ENCODE assay signal across 8 mouse cellular contexts in genomic region chr3:116807811-116808506, GRCm38 (mm10). TPM values are rescaled to one million over a fixed set of nuclear protein-coding genes. Genes with fewer than 3 reads are reported as not detected.
A peak's percentile ranks its signal among the peaks of the same experiment; 100 is the strongest.
DNase-seq lines count a peak whose midpoint lies in the region; ATAC-seq and TF ChIP-seq lines count a peak whose summit lies in the region.

Agl (minus strand) TSS chr3:116808166.

- peak; percentile 48 to 94; a peak in 3 of 4 replicates for TF ChIP-seq POLR2A in MEL (IDR thresholded peaks at IDR 0.05; ENCODE audit: control insufficient read depth in 1 of 2, insufficient read depth in 1 of 2, low read depth in 1 of 2, low read length in 2 of 2, poor library complexity in 1 of 2)
- TF ChIP-seq POLR2A in cerebellum, adult 2 months (IDR thresholded peaks at IDR 0.05; ENCODE audit: borderline replicate concordance, insufficient read depth, low read length), result no peak

- no peaks in the 10 kb centered on the region for H3K9me3 ChIP-seq in MEL (replicated peaks; ENCODE audit: insufficient read depth, low read length)
- H3K9me3 ChIP-seq in lung, embryonic 16.5 days (ENCODE audit: control insufficient read depth, low read length), result no peaks in the 10 kb centered on the region

- 0 out of 4 replicates have a peak, but pooled peaks of 1 of the 2 experiments have one; percentile 3 for TF ChIP-seq EP300 in MEL (IDR thresholded peaks at IDR 0.05; ENCODE audit: low read depth in 1 of 2, low read length in 2 of 2)

- peak within 1 kb of the TSS; percentile 85 for H3K9ac ChIP-seq in MEL (ENCODE audit: control insufficient read depth, low read depth, low read length, poor library complexity, severe bottlenecking)
- peak within 1 kb of the TSS; percentile 78 for H3K9ac ChIP-seq in lung, embryonic 16.5 days (ENCODE audit: low read length)

- peaks cover 0 to 9% of the 10 kb centered on the region in 2 experiments; a peak in 2 of 4 replicates for H3K36me3 ChIP-seq in MEL (ENCODE audit: control insufficient read depth in 1 of 2, insufficient read depth in 2 of 2, low read length in 2 of 2)
- H3K36me3 ChIP-seq in lung, embryonic 16.5 days (ENCODE audit: control insufficient read depth, insufficient read depth, low read length), result no peaks in the 10 kb centered on the region

- ATAC-seq in hematopoietic stem cell, adult 5-6 weeks (replicated peaks in 1 of 2; ENCODE audit: insufficient read depth in 1 of 2, low FRiP score in 2 of 2, low TSS enrichment in 1 of 2, low read depth in 1 of 2, poor library complexity in 2 of 2, severe bottlenecking in 2 of 2), result peak; percentile 92 to 97
- ATAC-seq in lung, embryonic 16.5 days (ENCODE audit: low read depth), result peak; percentile 99

- H3K4me2 ChIP-seq in lung, embryonic 16.5 days (ENCODE audit: low read depth, low read length), result peak within 1 kb of the TSS; percentile 61

- H3K27me3 ChIP-seq in MEL (ENCODE audit: control insufficient read depth in 1 of 2, insufficient read depth in 2 of 2, low read length in 2 of 2), result no peaks in the 10 kb centered on the region
- no peaks in the 10 kb centered on the region for H3K27me3 ChIP-seq in cerebellum, adult 2 months (ENCODE audit: control insufficient read depth, insufficient read depth, low read length)
- H3K27me3 ChIP-seq in lung, embryonic 16.5 days (ENCODE audit: control insufficient read depth, insufficient read depth, low read depth, low read length), result no peaks in the 10 kb centered on the region

- TF ChIP-seq CTCF in MEL (IDR thresholded peaks at IDR 0.05 in 2 of 3, conservative IDR thresholded peaks at IDR 0.05 in 1 of 3; ENCODE audit: control insufficient read depth in 1 of 3, insufficient read depth in 1 of 3, low read depth in 2 of 3, low read length in 3 of 3, poor library complexity in 1 of 3, severe bottlenecking in 1 of 3), result no peak
- TF ChIP-seq CTCF in cerebellum, adult 2 months (IDR thresholded peaks at IDR 0.05; ENCODE audit: borderline replicate concordance, insufficient read depth, low read depth, low read length), result no peak

- whole genome bisulfite sequencing in cerebellum, adult 2 months, result under 1% methylated on average over 56 of the region's 57 CpGs
- under 1% methylated on average over 52 of the region's 57 CpGs for WGBS in lung, embryonic 16.5 days

- H3K4me1 ChIP-seq in MEL (ENCODE audit: control insufficient read depth in 1 of 2, insufficient read depth in 2 of 2, low read length in 2 of 2), result peaks cover 2 to 19% of the 10 kb centered on the region in 2 experiments; a peak in 3 of 4 replicates
- no peaks in the 10 kb centered on the region for H3K4me1 ChIP-seq in cerebellum, adult 2 months (ENCODE audit: control insufficient read depth, insufficient read depth, low read length)
- H3K4me1 ChIP-seq in lung, embryonic 16.5 days (replicated peaks; ENCODE audit: control insufficient read depth, insufficient read depth, low read length), result peaks cover 7% of the 10 kb centered on the region; the same call in 1 of the 2 replicates

- H3K27ac ChIP-seq in MEL (ENCODE audit: control insufficient read depth, low read depth, low read length), result peak within 1 kb of the TSS; percentile 78
- peak within 1 kb of the TSS; percentile 17; the same call in 1 of the 2 replicates for H3K27ac ChIP-seq in cerebellum, adult 2 months (ENCODE audit: insufficient read depth, low read length)
- peak within 1 kb of the TSS; percentile 95 for H3K27ac ChIP-seq in lung, embryonic 16.5 days (ENCODE audit: low read length)

- DNase-seq in MEL (ENCODE audit: low read depth, low spot score), result peak; percentile 97
- peak; percentile 85 to 89 for DNase-seq in cerebellum, adult 2 months
- peak; percentile 94 for DNase-seq in forelimb bud, embryonic 11.5 days (ENCODE audit: low read depth, low spot score)
- DNase-seq in layer of hippocampus, adult 9-10 months (ENCODE audit: low spot score), result peak; percentile 65
- DNase-seq in ovary, postnatal 10 days (ENCODE audit: low spot score), result peak; percentile 86
- DNase-seq in thymus, postnatal 10 days (ENCODE audit: low spot score in 2 of 2), result peak; percentile 92 to 95

- no peak for TF ChIP-seq RAD21 in MEL (IDR thresholded peaks at IDR 0.05; ENCODE audit: low read depth, low read length)

- peaks cover 4% of the 10 kb centered on the region for H3K79me2 ChIP-seq in MEL (ENCODE audit: control insufficient read depth, insufficient read depth, low read length, poor library complexity)

- peak within 1 kb of the TSS; percentile 71 to 79 for H3K4me3 ChIP-seq in MEL (ENCODE audit: control insufficient read depth in 1 of 2, insufficient read depth in 1 of 2, low read depth in 2 of 2, low read length in 2 of 2)
- peak within 1 kb of the TSS; percentile 70 for H3K4me3 ChIP-seq in cerebellum, adult 2 months (replicated peaks; ENCODE audit: insufficient read depth, low read depth, low read length)
- H3K4me3 ChIP-seq in lung, embryonic 16.5 days (ENCODE audit: low read length), result peak within 1 kb of the TSS; percentile 63

TF ChIP-seq in MEL, 35 proteins besides CTCF, POLR2A, EP300 and RAD21:
- TF ChIP-seq GATA1 (IDR thresholded peaks at IDR 0.05; ENCODE audit: low read depth, low read length) (no peak), SIN3A (IDR thresholded peaks at IDR 0.05; ENCODE audit: low read length) (peak; percentile 75), NELFE (IDR thresholded peaks at IDR 0.05; ENCODE audit: low read depth, low read length) (peak; percentile 92), ETS1 (IDR thresholded peaks at IDR 0.05; ENCODE audit: low read depth, low read length) (peak; percentile 24; the same call in 1 of the 2 replicates), ELF1 (IDR thresholded peaks at IDR 0.05; ENCODE audit: low read depth, low read length) (peak; percentile 90), TBP (IDR thresholded peaks at IDR 0.05; ENCODE audit: low read depth, low read length) (peak; percentile 49; the same call in 1 of the 2 replicates), GABPA (IDR thresholded peaks at IDR 0.05; ENCODE audit: low read depth, low read length) (no peak), HCFC1 (IDR thresholded peaks at IDR 0.05; ENCODE audit: low read depth, low read length) (peak; percentile 76), JUND (IDR thresholded peaks at IDR 0.05; ENCODE audit: low read depth, low read length) (no peak), TAL1 (IDR thresholded peaks at IDR 0.05; ENCODE audit: low read length) (no peak), TCF12 (IDR thresholded peaks at IDR 0.05; ENCODE audit: low read depth, low read length) (peak; percentile 52; the same call in 1 of the 2 replicates), MAZ (IDR thresholded peaks at IDR 0.05; ENCODE audit: low read depth, low read length) (peak; percentile 95), CHD2 (IDR thresholded peaks at IDR 0.05; ENCODE audit: low read length) (peak; percentile 97), POLR2AphosphoS2 (IDR thresholded peaks at IDR 0.05; ENCODE audit: low read length) (peak; percentile 81), ZC3H11A (IDR thresholded peaks at IDR 0.05; ENCODE audit: low read depth, low read length) (no peak)

RNA-seq across cellular contexts. Expression of gene Agl, which starts in this region (rescaled TPM):
- total RNA-seq in MEL (2012; rRNA removed), result 4.6 and 5.6 TPM in 2 replicates
- polyA plus RNA-seq in MEL (2012; ENCODE audit: insufficient read depth in 1 of 2, insufficient read length in 2 of 2, low read depth in 1 of 2, low replicate concordance in 2 of 2, missing spikeins in 1 of 2), result 10 to 100 TPM; 11.9 to 21.1 TPM
- polyA plus RNA-seq in cerebellum, adult 2 months (2012; rRNA removed), result 20.6 and 20.8 TPM in 2 replicates
- total RNA-seq in hematopoietic stem cell, adult 5-6 weeks (2017), result 8.6 and 11.3 TPM in 2 replicates
- polyA plus RNA-seq in lung, embryonic 16.5 days (2015; fragmentation: Nextera tagmentation; extraction: Ambion mirVana), result 17.6 and 18.3 TPM in 2 replicates

Comparison
In these comparisons a context has a peak if more than half of its experiments do, and no peak if none do; other contexts are left out.
1. Peak in every context shown above with its lines: DNase-seq, ATAC-seq, H3K4me3 ChIP-seq and H3K27ac ChIP-seq.
2. H3K27ac ChIP-seq: peak in every context shown above with its lines; median percentile 95 in lung, embryonic 16.5 days; 78 in MEL; 17 in cerebellum, adult 2 months.